Mouse (Mus musculus) liver, embryonic 15.5 days (tissue): ENCODE data around the gene Xpc. TPM values are rescaled to one million over a fixed set of nuclear protein-coding genes. Genes with fewer than 3 reads are reported as not detected.

Experiments used
- ATAC-seq: fragments of 200-750 bp; cut with Nextera tagmentation; 2 replicates; pipeline ENCODE4 v1.8.0; 2017; ENCODE audit warnings: moderate number of reproducible peaks, mild to moderate bottlenecking, moderate library complexity; ENCODE audit not compliant: insufficient read depth
- H3K27ac ChIP-seq: fragments of 300-500 bp; sonication (generic); replicated peaks from 2 replicates; pipeline ENCODE4 v1.5.1; 2015; ENCODE audit warnings: mild to moderate bottlenecking, inconsistent platforms
- H3K27me3 ChIP-seq: fragments of 300-500 bp; sonication (generic); 2 replicates; pipeline ENCODE4 v1.6.1; 2015; ENCODE audit warnings: mild to moderate bottlenecking, inconsistent platforms
- H3K36me3 ChIP-seq: fragments of 300-500 bp; sonication (generic); replicated peaks from 2 replicates; pipeline ENCODE4 v1.6.1; 2015; ENCODE audit warnings: moderate library complexity, mild to moderate bottlenecking, inconsistent platforms
- H3K4me1 ChIP-seq: fragments of 300-500 bp; sonication (generic); replicated peaks from 2 replicates; pipeline ENCODE4 v1.6.1; 2015; ENCODE audit warnings: inconsistent platforms
- H3K4me2 ChIP-seq: fragments of 300-500 bp; sonication (generic); 2 replicates; pipeline ENCODE4 v1.6.1; 2015; ENCODE audit warnings: moderate library complexity, mild to moderate bottlenecking, inconsistent platforms
- H3K4me3 ChIP-seq: fragments of 300-500 bp; sonication (generic); replicated peaks from 2 replicates; pipeline ENCODE4 v1.5.1; 2015; ENCODE audit warnings: mild to moderate bottlenecking, inconsistent platforms
- H3K9ac ChIP-seq: fragments of 300-500 bp; sonication (generic); 2 replicates; pipeline ENCODE4 v1.6.1; 2015; ENCODE audit warnings: moderate library complexity, mild to moderate bottlenecking, inconsistent platforms
- H3K9me3 ChIP-seq: fragments of 300-500 bp; sonication (generic); replicated peaks from 2 replicates; pipeline ENCODE4 v1.6.1; 2016; ENCODE audit warnings: inconsistent platforms
- WGBS: fragments of 180-500 bp; shearing (Covaris S2); methylation state at CpG from one replicate; pipeline ENCODE4 v1.1.7; 2015; ENCODE audit warnings: mixed read lengths; ENCODE audit not compliant: insufficient replicate concordance; 5-methylcytosine and 5-hydroxymethylcytosine counted together
- polyA plus RNA-seq: library from polyadenylated mRNA; unstranded; fragments of >200 nt; fragmentation: Nextera tagmentation; extraction: Ambion mirVana; gene quantifications from 2 replicates; pipeline ENCODE4 v1.2.1, GENCODE M21; 2015

Xpc gene
- polyA plus RNA-seq, 1 experiment from 2014 or later, result 5.1 TPM

DNA sequence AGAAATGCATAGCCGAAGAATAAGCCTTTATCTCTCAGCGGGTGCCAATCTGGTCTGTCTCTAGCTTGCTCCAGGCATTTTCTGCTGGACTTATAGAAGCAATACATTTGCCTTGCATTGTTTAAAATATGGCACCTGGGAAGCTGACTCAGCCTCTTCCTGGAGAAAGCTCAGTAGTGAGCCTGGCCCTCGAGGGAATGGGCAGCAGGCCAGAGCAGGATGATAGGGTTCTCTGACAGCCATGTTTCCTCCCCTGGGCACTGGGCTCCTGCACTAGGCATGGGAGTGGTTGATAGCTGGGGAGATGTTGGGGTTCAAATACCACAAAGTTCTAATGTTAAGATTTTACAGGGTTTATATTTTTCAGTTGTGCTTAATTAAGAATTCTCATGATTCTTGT lies 25.6 kb upstream of the Xpc start:
- Histone ChIP-seq H3K4me1 (no peaks in the 10 kb centered on the region; the same call in 1 of the 2 replicates), H3K4me3 (no peak overlapping the region), H3K9ac (no peak overlapping the region), H3K4me2 (no peak overlapping the region), H3K9me3 (no peaks in the 10 kb centered on the region), H3K27ac (no peak overlapping the region), H3K36me3 (no peaks in the 10 kb centered on the region), H3K27me3 (peaks cover 6% of the 10 kb centered on the region; the same call in 1 of the 2 replicates)
- WGBS, result 39% methylated on average over 3 of the region's 3 CpGs
- no peak for ATAC-seq

- H3K36me3 ChIP-seq, result no peaks in the 10 kb centered on the region
- H3K9me3 ChIP-seq, result no peaks in the 10 kb centered on the region
- no peak for ATAC-seq
- H3K27me3 ChIP-seq, result no peaks in the 10 kb centered on the region
- 68% methylated on average over 11 of the region's 11 CpGs for WGBS
- H3K4me3 ChIP-seq, result no peak overlapping the region
- no peak overlapping the region for H3K27ac ChIP-seq
- H3K4me1 ChIP-seq, result no peaks in the 10 kb centered on the region
- H3K4me2 ChIP-seq, result no peak overlapping the region
- no peak overlapping the region for H3K9ac ChIP-seq
Measured at GRCm38 (mm10) chr6:91536047-91536765, 20.5 kb upstream of the Xpc start.

- Histone ChIP-seq H3K4me3 (no peak overlapping the region), H3K27me3 (no peaks in the 10 kb centered on the region), H3K4me1 (no peaks in the 10 kb centered on the region), H3K27ac (no peak overlapping the region), H3K9ac (no peak overlapping the region), H3K36me3 (no peaks in the 10 kb centered on the region), H3K9me3 (no peaks in the 10 kb centered on the region), H3K4me2 (no peak overlapping the region)
- no peak for ATAC-seq
- WGBS, result 49% methylated on average over 3 of the region's 3 CpGs
Measured at GRCm38 (mm10) chr6:91535231-91535630, 19.5 kb upstream of the Xpc start.

DNA sequence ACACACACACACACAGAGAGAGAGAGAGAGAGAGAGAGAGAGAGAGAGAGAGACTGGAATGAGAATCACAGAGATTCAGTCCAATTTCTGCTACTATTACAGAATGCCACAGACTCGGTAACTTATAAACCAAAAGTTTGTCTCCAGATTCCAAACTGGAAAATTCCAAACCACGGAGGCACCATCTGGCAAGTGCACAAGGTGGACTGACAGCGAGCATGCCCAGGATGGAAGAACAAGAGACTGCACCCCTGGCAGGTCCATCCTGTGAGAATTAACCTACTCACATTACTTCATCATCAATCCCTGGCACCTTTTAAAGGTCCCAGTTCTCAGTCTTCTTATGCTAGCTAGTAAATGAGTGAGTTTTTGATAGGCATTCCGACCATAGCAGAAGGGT lies 18.6 kb upstream of the Xpc start:
- H3K4me1 ChIP-seq, result no peaks in the 10 kb centered on the region
- H3K9me3 ChIP-seq, result no peaks in the 10 kb centered on the region
- H3K4me2 ChIP-seq, result no peak overlapping the region
- no peak for ATAC-seq
- H3K27ac ChIP-seq, result no peak overlapping the region
- no peak overlapping the region for H3K9ac ChIP-seq
- WGBS, result 47% methylated on average over 4 of the region's 4 CpGs
- no peaks in the 10 kb centered on the region for H3K36me3 ChIP-seq
- H3K4me3 ChIP-seq, result no peak overlapping the region
- no peaks in the 10 kb centered on the region for H3K27me3 ChIP-seq

DNA sequence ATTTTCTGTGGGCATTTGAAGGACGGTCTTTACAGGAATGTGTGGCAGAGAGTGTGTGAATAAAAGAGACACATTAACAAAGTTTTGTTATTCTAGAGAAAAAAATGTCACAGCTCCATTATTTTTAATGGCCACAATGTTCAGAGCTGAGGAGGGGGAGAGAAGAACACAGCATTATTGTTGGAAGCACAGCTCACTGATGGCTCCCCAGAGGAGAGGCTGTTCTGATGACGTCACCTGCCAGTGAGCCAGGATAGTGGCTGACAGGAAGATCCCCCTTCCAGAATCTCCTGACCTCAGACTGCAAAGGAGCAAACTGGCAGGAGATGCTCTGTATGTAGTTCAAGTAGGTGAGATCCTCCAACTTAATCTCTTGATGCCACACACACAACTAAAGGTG lies 18.1 kb upstream of the Xpc start:
- H3K27me3 ChIP-seq, result no peaks in the 10 kb centered on the region
- H3K27ac ChIP-seq, result no peak overlapping the region
- H3K9me3 ChIP-seq, result no peaks in the 10 kb centered on the region
- H3K4me2 ChIP-seq, result no peak overlapping the region
- H3K36me3 ChIP-seq, result no peaks in the 10 kb centered on the region
- 52% methylated on average over 2 of the region's 2 CpGs for WGBS
- H3K4me1 ChIP-seq, result no peaks in the 10 kb centered on the region
- H3K4me3 ChIP-seq, result no peak overlapping the region
- H3K9ac ChIP-seq, result no peak overlapping the region
- no peak for ATAC-seq

DNA sequence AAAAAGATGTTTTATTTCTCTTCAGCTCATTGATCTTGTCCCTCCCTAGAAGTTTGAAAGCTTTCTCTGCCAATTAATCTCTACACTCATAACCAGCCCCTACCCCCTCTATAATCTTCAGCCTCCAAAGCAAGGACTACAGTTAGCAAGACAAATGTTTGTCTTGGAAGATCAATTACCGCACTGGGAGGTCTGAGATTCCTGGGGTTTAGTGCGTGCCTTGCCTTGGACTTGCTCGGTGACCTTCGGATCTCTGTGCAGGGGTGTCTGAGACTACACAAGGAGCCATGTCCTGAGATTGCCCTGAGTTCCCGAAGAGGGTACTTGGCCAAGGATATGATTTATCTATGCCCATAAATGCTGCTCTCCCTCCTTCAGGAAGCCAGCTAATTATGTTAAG lies 17.7 kb upstream of the Xpc start:
- no peak for ATAC-seq

DNA sequence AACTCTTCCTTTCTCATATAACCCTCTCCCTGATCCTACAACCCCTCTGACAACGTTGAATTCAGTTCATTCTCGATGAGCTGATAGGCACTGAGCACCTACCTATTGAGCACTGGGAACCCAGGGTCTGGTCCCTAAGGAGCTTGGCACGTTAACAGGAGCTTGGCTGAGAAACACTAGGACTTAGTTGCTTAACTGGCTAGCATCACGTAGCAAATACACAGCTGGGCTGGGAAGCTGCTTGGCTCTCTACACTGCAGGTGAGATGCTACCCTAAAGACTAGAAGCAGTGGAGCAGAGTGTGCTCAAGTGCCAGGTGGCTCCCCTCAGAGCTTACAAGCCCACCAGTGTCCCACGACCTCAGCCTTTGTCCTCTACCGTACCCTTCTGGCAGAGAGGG lies 17.0 kb upstream of the Xpc start:
- Histone ChIP-seq H3K4me1 (no peaks in the 10 kb centered on the region), H3K9ac (no peak overlapping the region), H3K36me3 (no peaks in the 10 kb centered on the region), H3K4me3 (no peak overlapping the region), H3K4me2 (no peak overlapping the region), H3K27ac (no peak overlapping the region), H3K27me3 (no peaks in the 10 kb centered on the region), H3K9me3 (no peaks in the 10 kb centered on the region)
- WGBS, result 59% methylated on average over 6 of the region's 6 CpGs
- no peak for ATAC-seq

More for the DNA sequence above, 17.7 kb upstream of the Xpc start:
- no peaks in the 10 kb centered on the region for H3K36me3 ChIP-seq
- no peak overlapping the region for H3K4me3 ChIP-seq
- H3K27me3 ChIP-seq, result no peaks in the 10 kb centered on the region
- no peak overlapping the region for H3K27ac ChIP-seq
- H3K9me3 ChIP-seq, result no peaks in the 10 kb centered on the region
- no peak overlapping the region for H3K9ac ChIP-seq
- H3K4me2 ChIP-seq, result no peak overlapping the region
- no peaks in the 10 kb centered on the region for H3K4me1 ChIP-seq
- 59% methylated on average over 5 of the region's 5 CpGs for WGBS

DNA sequence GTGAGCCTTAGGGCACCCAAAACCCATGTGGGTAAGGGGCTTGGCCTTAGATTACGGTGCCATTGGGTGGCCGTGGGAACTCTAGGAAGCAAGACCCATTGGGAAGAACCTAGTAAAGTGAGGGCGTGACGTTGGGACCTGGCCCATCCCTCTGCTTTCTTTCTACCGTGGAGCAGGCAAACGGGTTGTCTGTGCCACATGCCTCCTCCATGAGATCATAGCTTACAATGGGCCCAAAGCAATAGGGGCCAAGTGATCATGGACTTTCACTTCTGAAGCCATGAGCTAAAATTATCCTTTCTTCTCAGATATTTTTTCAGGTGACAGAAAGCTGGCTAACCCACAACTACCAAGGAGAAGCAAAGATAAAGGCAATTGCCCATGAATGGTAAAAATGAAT lies 15.6 kb upstream of the Xpc start:
- Histone ChIP-seq H3K9me3 (no peaks in the 10 kb centered on the region), H3K4me2 (no peak overlapping the region), H3K4me3 (no peak overlapping the region), H3K4me1 (peaks cover 3% of the 10 kb centered on the region; the same call in 1 of the 2 replicates), H3K9ac (no peak overlapping the region), H3K27me3 (no peaks in the 10 kb centered on the region), H3K36me3 (no peaks in the 10 kb centered on the region), H3K27ac (no peak overlapping the region)
- 73% methylated on average over 6 of the region's 6 CpGs for WGBS
- no peak for ATAC-seq

DNA sequence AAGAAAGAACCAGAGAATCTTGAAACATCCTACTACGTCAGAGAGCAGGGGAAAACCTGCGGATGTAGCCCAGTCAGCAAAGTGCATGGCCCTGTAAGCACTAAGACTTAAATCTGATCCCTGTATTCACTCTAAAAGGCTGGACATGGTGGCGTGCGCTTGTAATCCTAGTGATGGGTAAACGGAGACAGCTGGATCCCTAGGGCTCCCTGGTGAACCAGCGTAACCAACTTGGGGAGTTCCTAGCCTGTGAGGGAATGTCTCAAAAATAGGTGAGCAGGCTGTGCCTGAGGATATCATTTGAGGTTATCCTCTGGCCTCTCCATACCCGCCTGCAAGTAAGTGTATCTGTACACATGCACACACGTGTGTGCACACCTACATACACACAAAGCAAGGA lies 15.0 kb upstream of the Xpc start:
- Histone ChIP-seq H3K4me2 (no peak overlapping the region), H3K4me3 (no peak overlapping the region), H3K27ac (no peak overlapping the region), H3K27me3 (no peaks in the 10 kb centered on the region), H3K9ac (no peak overlapping the region), H3K4me1 (peaks cover 3% of the 10 kb centered on the region; the same call in 1 of the 2 replicates), H3K9me3 (no peaks in the 10 kb centered on the region), H3K36me3 (no peaks in the 10 kb centered on the region)
- WGBS, result 70% methylated on average over 8 of the region's 8 CpGs
- no peak for ATAC-seq

GRCm38 (mm10) chr6:91528265-91528664 lies 12.6 kb upstream of the Xpc start:
- ATAC-seq, result no peak
- Histone ChIP-seq H3K4me2 (no peak overlapping the region), H3K9me3 (no peaks in the 10 kb centered on the region), H3K36me3 (peaks cover 14% of the 10 kb centered on the region), H3K4me3 (no peak overlapping the region), H3K27ac (no peak overlapping the region), H3K9ac (no peak overlapping the region), H3K4me1 (peaks cover 3% of the 10 kb centered on the region; the same call in 1 of the 2 replicates), H3K27me3 (no peaks in the 10 kb centered on the region)
- 77% methylated on average over 7 of the region's 7 CpGs for WGBS

DNA sequence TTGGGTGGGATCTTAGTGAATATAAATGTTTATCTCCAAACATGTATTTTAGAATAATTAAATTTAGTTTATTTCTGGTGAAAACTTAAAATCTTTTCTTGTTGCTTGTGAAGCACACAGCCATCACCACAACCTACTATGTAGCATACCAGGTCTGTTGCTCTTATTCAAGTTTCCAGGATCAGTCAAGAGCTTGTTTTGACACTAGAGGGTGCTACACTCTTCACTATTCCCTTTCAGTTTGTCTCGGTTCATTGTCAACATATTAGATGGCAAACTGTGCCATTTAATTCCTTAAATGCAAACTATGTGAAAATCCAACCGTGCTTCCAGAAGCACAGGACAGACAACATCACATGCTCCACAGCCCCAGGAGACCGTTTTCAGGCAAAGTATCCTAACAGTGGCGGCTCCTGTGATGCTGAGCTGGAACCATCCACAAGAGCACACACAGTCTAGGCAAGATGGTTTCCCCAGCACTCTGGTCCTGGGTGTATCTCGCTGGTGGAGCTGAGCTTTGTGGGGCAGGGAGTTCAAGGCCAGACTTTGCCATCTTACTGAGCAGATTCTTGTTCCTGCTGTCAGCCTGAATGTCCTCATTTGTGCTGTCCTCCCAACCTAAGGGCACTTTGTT lies 11.7 kb upstream of the Xpc start:
- no peak overlapping the region for H3K27ac ChIP-seq
- H3K27me3 ChIP-seq, result no peaks in the 10 kb centered on the region
- peaks cover 23% of the 10 kb centered on the region for H3K36me3 ChIP-seq
- H3K9me3 ChIP-seq, result no peaks in the 10 kb centered on the region
- no peak for ATAC-seq
- WGBS, result 53% methylated on average over 5 of the region's 5 CpGs
- H3K4me2 ChIP-seq, result no peak overlapping the region
- no peak overlapping the region for H3K9ac ChIP-seq
- peaks cover 3% of the 10 kb centered on the region; the same call in 1 of the 2 replicates for H3K4me1 ChIP-seq
- no peak overlapping the region for H3K4me3 ChIP-seq
